Mouse (Mus musculus) kidney, embryonic 14.5 days (tissue): Measurements from ENCODE around the gene Sgsh. TPM values are rescaled to one million over a fixed set of nuclear protein-coding genes. Genes with fewer than 3 reads are reported as not detected.

Experiments
- microRNA counts: library from miRNA; unstranded; fragments of <30 nt; microRNA quantifications from one replicate; lab custom pipeline; 2017
- microRNA-seq: library from miRNA; unstranded; fragments of <30 nt; microRNA quantifications from one replicate; pipeline ENCODE4, GENCODE M21; 2016
- polyA plus RNA-seq: library from polyadenylated mRNA; unstranded; fragments of >200 nt; fragmentation: Nextera tagmentation; extraction: Ambion mirVana; gene quantifications from 2 replicates; pipeline ENCODE4 v1.2.1, GENCODE M21; 2014

Gene Sgsh
- polyA plus RNA-seq, 1 experiment from 2014 or later = 7.1 TPM

MicroRNAs within 50 kb of the gene (microRNA counts, 519-probe panel; counts per million panel counts)
- not detected for microRNA mmu-miR-1932 (lab: Ali Mortazavi, UCI)

Small RNA genes lying within 50 kb of the gene (microRNA-seq; reads per million reads assigned to microRNA genes)
- not detected for gene Mir1932

Other genes starting within 250 kb of the Sgsh start
- gene Tbc1d16, start 127.0 kb downstream of the Sgsh start, polyA plus RNA-seq = 7.3 and 13.0 TPM in 2 replicates
- 5.6 and 6.4 TPM in 2 replicates for gene Ccdc40, start 127.0 kb downstream of the Sgsh start, polyA plus RNA-seq
- gene Gaa, start 87.6 kb downstream of the Sgsh start, polyA plus RNA-seq = 21.4 and 37.2 TPM in 2 replicates
- gene Eif4a3, start 55.4 kb downstream of the Sgsh start, polyA plus RNA-seq = 362 and 419 TPM in 2 replicates
- 0.16 and 0.17 TPM in 2 replicates for gene Card14, start 47.8 kb downstream of the Sgsh start, polyA plus RNA-seq
- 5.9 and 8.2 TPM in 2 replicates for gene Slc26a11, start within 50 bp of the Sgsh start, polyA plus RNA-seq
- 7.4 and 9.5 TPM in 2 replicates for gene Rnf213, start 37.6 kb upstream of the Sgsh start, polyA plus RNA-seq
- gene Endov, start 135.8 kb upstream of the Sgsh start, polyA plus RNA-seq = 14.6 and 18.4 TPM in 2 replicates
- 0.40 and 0.53 TPM in 2 replicates for gene Nptx1, start 192.2 kb upstream of the Sgsh start, polyA plus RNA-seq
- gene Rptor, start 247.4 kb upstream of the Sgsh start, polyA plus RNA-seq = 11.8 and 15.7 TPM in 2 replicates